Mouse (Mus musculus) limb, embryonic 13.5 days (tissue): ENCODE results near the gene Camk2d. TPM values are rescaled to one million over a fixed set of nuclear protein-coding genes. Genes with fewer than 3 reads are reported as not detected.

Experiments used
- ATAC-seq: fragments of 200-750 bp; cut with Nextera tagmentation; 2 replicates; pipeline ENCODE4 v1.8.0; 2017; ENCODE audit warnings: low read depth, moderate number of reproducible peaks, moderate TSS enrichment; ENCODE audit not compliant: low FRiP score
- H3K27ac ChIP-seq: fragments of 300-500 bp; sonication (generic); 2 replicates; pipeline ENCODE4 v1.5.1; 2015; ENCODE audit warnings: inconsistent platforms, mild to moderate bottlenecking, moderate library complexity
- H3K27me3 ChIP-seq: fragments of 300-500 bp; sonication (generic); 2 replicates; pipeline ENCODE4 v1.6.1; 2015; ENCODE audit warnings: mild to moderate bottlenecking, inconsistent platforms
- H3K36me3 ChIP-seq: fragments of 300-500 bp; sonication (generic); 2 replicates; pipeline ENCODE4 v1.6.1; 2015; ENCODE audit warnings: inconsistent platforms, mild to moderate bottlenecking, moderate library complexity
- H3K4me1 ChIP-seq: fragments of 300-500 bp; sonication (generic); 2 replicates; pipeline ENCODE4 v1.6.1; 2015; ENCODE audit warnings: inconsistent platforms
- H3K4me2 ChIP-seq: fragments of 300-500 bp; sonication (generic); replicated peaks from 2 replicates; pipeline ENCODE4 v1.6.1; 2015; ENCODE audit warnings: inconsistent platforms, mild to moderate bottlenecking, moderate library complexity
- H3K4me3 ChIP-seq: fragments of 300-500 bp; sonication (generic); 2 replicates; pipeline ENCODE4 v1.5.1; 2015; ENCODE audit warnings: moderate library complexity, mild to moderate bottlenecking, inconsistent platforms
- H3K9ac ChIP-seq: fragments of 300-500 bp; sonication (generic); 2 replicates; pipeline ENCODE4 v1.6.1; 2015; ENCODE audit warnings: mild to moderate bottlenecking, inconsistent platforms
- H3K9me3 ChIP-seq: fragments of 300-500 bp; sonication (generic); 2 replicates; pipeline ENCODE4 v1.6.1; 2016; ENCODE audit warnings: inconsistent platforms
- WGBS: fragments of 180-500 bp; shearing (Covaris S2); methylation state at CpG from one replicate; pipeline ENCODE4 v1.1.7; 2015; 5-methylcytosine and 5-hydroxymethylcytosine counted together
- polyA plus RNA-seq: library from polyadenylated mRNA; unstranded; fragments of >200 nt; fragmentation: Nextera tagmentation; extraction: Ambion mirVana; gene quantifications from 2 replicates; pipeline ENCODE4 v1.2.1, GENCODE M21; 2015

The Camk2d gene
- polyA plus RNA-seq, 1 experiment from 2014 or later = 36.0 TPM

GRCm38 (mm10) chr3:126699740-126700139, 103.6 kb downstream of the Camk2d start:
- H3K27me3 ChIP-seq = no peaks in the 10 kb centered on the region
- H3K9ac ChIP-seq = no peak overlapping the region
- no peak for ATAC-seq
- no peaks in the 10 kb centered on the region for H3K36me3 ChIP-seq
- no peak overlapping the region for H3K4me2 ChIP-seq
- WGBS = 76% methylated on average over 3 of the region's 3 CpGs
- H3K4me1 ChIP-seq = peaks cover 15% of the 10 kb centered on the region
- H3K9me3 ChIP-seq = no peaks in the 10 kb centered on the region
- H3K4me3 ChIP-seq = no peak overlapping the region
- H3K27ac ChIP-seq = no peak overlapping the region

DNA sequence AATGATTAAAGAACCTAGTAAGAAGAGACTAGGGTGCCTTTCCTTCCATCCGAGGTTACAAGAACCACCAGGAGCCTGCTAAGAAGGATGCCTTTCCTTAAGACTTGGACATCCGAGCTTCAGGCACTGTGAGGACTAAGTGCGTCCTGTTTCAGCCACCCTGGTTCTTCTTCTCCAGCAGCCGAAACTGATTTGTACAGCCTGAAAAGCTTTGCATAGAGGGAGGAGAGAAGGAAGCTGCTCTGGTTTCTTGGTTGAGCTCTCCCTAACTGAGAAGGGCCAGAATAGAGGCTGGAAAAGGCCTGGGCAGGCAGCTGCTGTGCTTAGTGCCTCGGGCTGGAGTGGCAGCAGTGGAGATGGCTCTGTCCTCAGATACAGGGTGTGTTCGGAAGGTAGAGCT, 105.0 kb downstream of the Camk2d start:
- H3K27ac ChIP-seq = no peak overlapping the region
- no peak for ATAC-seq
- H3K4me3 ChIP-seq = no peak overlapping the region
- WGBS = 86% methylated on average over 6 of the region's 6 CpGs
- H3K27me3 ChIP-seq = no peaks in the 10 kb centered on the region
- no peaks in the 10 kb centered on the region for H3K9me3 ChIP-seq
- H3K4me2 ChIP-seq = no peak overlapping the region
- H3K9ac ChIP-seq = no peak overlapping the region
- no peaks in the 10 kb centered on the region for H3K36me3 ChIP-seq
- peaks cover 9% of the 10 kb centered on the region for H3K4me1 ChIP-seq

DNA sequence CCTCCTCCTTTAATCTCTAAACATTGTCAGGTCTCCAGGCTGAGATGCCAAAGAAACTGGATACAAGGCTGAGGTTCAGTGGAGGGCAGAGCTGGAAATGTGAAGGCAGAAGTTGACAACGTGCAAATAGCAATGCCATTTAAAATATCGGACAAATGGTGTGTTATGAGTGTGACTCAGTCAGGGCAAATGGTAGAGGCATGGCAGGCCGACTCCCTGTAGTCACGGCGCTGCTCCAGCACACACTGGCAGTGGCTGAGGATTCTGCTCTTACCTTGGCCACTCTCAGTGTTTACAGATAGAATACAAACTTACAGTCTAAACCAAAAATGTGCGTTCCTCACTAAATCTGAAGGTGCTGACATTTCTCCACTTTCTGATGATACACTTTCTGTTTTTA, 105.5 kb downstream of the Camk2d start:
- Histone ChIP-seq H3K4me3 (no peak overlapping the region), H3K4me2 (no peak overlapping the region), H3K27ac (no peak overlapping the region), H3K9me3 (no peaks in the 10 kb centered on the region), H3K4me1 (peaks cover 9% of the 10 kb centered on the region), H3K36me3 (no peaks in the 10 kb centered on the region), H3K27me3 (no peaks in the 10 kb centered on the region), H3K9ac (no peak overlapping the region)
- WGBS = 82% methylated on average over 6 of the region's 6 CpGs
- ATAC-seq = no peak

DNA sequence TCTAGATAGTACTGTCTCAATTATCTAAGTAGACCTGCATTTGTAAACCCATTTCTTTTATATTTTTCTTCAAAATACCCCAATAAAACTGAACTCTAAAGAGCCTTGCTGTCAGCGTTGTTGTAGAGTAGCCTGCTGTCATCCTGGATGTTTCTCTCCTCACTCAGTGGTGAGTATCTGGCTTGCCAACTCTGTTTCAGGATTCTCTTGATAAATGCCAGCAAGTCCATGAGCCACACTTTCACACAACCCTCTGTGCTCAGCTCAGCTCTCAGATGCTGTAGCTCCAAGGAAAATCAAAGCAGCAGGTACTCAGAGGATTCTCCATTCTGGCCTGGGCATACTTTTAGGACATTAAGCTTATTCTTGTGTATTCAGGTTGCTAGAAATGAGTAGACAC, 109.4 kb downstream of the Camk2d start:
- Histone ChIP-seq H3K4me3 (no peak overlapping the region), H3K27me3 (no peaks in the 10 kb centered on the region), H3K36me3 (no peaks in the 10 kb centered on the region), H3K4me1 (peaks cover 9% of the 10 kb centered on the region), H3K9me3 (no peaks in the 10 kb centered on the region), H3K27ac (no peak overlapping the region), H3K4me2 (no peak overlapping the region), H3K9ac (no peak overlapping the region)
- WGBS = 81% methylated on average over 1 of the region's 1 CpGs
- no peak for ATAC-seq

GRCm38 (mm10) chr3:126714281-126714680, 118.2 kb downstream of the Camk2d start:
- Histone ChIP-seq H3K27ac (no peak overlapping the region), H3K36me3 (no peaks in the 10 kb centered on the region), H3K9me3 (no peaks in the 10 kb centered on the region), H3K4me2 (no peak overlapping the region), H3K9ac (no peak overlapping the region), H3K27me3 (no peaks in the 10 kb centered on the region), H3K4me3 (no peak overlapping the region), H3K4me1 (no peaks in the 10 kb centered on the region)
- WGBS = 81% methylated on average over 1 of the region's 1 CpGs
- no peak for ATAC-seq

DNA sequence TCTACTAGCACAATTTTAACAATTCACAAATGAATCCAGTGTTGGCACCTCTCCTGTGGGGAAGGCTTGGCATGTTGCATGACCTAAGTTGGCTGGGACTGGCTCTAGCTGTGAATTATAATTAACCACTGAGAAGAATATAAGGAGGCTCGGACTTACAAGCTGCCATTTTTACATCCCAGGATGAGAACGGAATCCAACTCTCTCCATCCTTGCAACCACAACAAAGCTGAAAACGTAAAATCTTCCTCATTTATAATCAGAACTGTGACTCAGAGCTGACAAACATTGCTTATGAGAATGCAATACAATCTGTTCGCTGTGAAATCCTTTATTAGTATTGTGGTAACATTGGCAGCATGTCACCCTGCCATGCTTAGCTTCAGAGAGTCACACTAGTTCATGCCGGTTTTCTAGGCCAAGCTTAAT, 126.9 kb downstream of the Camk2d start:
- Histone ChIP-seq H3K4me3 (no peak overlapping the region), H3K9ac (no peak overlapping the region), H3K4me2 (no peak overlapping the region), H3K36me3 (no peaks in the 10 kb centered on the region), H3K9me3 (no peaks in the 10 kb centered on the region), H3K4me1 (no peaks in the 10 kb centered on the region), H3K27me3 (no peaks in the 10 kb centered on the region), H3K27ac (no peak overlapping the region)
- 78% methylated on average over 5 of the region's 5 CpGs for WGBS
- no peak for ATAC-seq

GRCm38 (mm10) chr3:126723458-126723857, 127.4 kb downstream of the Camk2d start:
- no peaks in the 10 kb centered on the region for H3K36me3 ChIP-seq
- H3K27me3 ChIP-seq = no peaks in the 10 kb centered on the region
- no peak overlapping the region for H3K9ac ChIP-seq
- H3K27ac ChIP-seq = no peak overlapping the region
- ATAC-seq = no peak
- WGBS = 77% methylated on average over 5 of the region's 5 CpGs
- H3K4me2 ChIP-seq = no peak overlapping the region
- no peaks in the 10 kb centered on the region for H3K9me3 ChIP-seq
- no peak overlapping the region for H3K4me3 ChIP-seq
- H3K4me1 ChIP-seq = no peaks in the 10 kb centered on the region

- H3K27me3 ChIP-seq = no peaks in the 10 kb centered on the region
- no peak overlapping the region for H3K4me3 ChIP-seq
- H3K36me3 ChIP-seq = no peaks in the 10 kb centered on the region
- no peaks in the 10 kb centered on the region for H3K4me1 ChIP-seq
- H3K9me3 ChIP-seq = no peaks in the 10 kb centered on the region
- no peak overlapping the region for H3K4me2 ChIP-seq
- no peak overlapping the region for H3K9ac ChIP-seq
- 70% methylated on average over 9 of the region's 9 CpGs for WGBS
- no peak for ATAC-seq
- H3K27ac ChIP-seq = no peak overlapping the region
Observed at GRCm38 (mm10) chr3:126725647-126726046, 129.5 kb downstream of the Camk2d start.

DNA sequence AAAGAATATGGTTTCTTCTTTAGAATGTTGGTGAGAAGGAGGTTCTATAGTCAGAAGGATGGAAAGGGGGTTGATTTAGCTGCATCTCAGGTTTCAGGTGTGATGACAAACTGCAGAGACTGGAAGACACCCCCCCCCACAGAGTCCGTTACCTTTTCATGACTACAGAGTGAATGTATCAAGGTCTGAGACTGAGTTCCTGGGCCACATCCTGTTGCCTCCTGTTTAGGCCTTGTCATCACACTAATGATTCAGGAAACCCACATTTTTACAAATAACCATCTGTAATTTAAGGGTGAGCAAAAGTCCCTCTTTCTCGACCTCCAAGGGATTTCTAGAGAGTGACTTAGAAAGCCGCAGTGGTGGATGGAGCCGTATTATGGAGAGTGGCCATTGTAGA, 131.3 kb downstream of the Camk2d start:
- Histone ChIP-seq H3K4me3 (no peak overlapping the region), H3K27ac (no peak overlapping the region), H3K9ac (no peak overlapping the region), H3K4me2 (no peak overlapping the region), H3K4me1 (no peaks in the 10 kb centered on the region), H3K36me3 (no peaks in the 10 kb centered on the region), H3K9me3 (no peaks in the 10 kb centered on the region), H3K27me3 (no peaks in the 10 kb centered on the region)
- 96% methylated on average over 4 of the region's 4 CpGs for WGBS
- ATAC-seq = no peak

DNA sequence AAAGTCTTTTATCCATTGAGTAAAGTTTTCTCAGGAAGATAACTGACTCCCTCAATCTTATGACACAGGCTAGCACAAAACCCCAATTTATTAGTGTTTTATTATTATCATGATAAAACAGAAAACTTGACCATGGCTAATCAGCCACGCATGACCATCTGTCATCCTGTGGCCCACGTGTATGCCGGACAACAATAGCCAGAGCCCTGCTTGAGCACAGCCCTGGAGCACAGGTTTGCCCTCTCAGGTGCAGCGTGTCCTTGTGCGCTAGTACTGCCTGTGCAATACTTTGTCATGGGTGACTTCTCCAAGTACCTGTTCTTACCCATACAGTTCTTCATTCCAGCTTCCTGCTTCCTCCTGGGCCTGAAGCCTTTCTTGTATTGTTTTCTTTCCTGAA, 134.3 kb downstream of the Camk2d start:
- Histone ChIP-seq H3K27me3 (no peaks in the 10 kb centered on the region), H3K36me3 (no peaks in the 10 kb centered on the region), H3K27ac (no peak overlapping the region), H3K9ac (no peak overlapping the region), H3K4me2 (no peak overlapping the region), H3K4me3 (no peak overlapping the region), H3K9me3 (no peaks in the 10 kb centered on the region), H3K4me1 (0 out of 2 replicates have a peak, but pooled peaks cover 4% of the 10 kb centered on the region)
- 90% methylated on average over 5 of the region's 5 CpGs for WGBS
- ATAC-seq = no peak

- Histone ChIP-seq H3K9me3 (no peaks in the 10 kb centered on the region), H3K4me1 (0 out of 2 replicates have a peak, but pooled peaks cover 5% of the 10 kb centered on the region), H3K4me2 (no peak overlapping the region), H3K9ac (no peak overlapping the region), H3K27ac (no peak overlapping the region), H3K4me3 (no peak overlapping the region), H3K36me3 (no peaks in the 10 kb centered on the region), H3K27me3 (no peaks in the 10 kb centered on the region)
- 88% methylated on average over 2 of the region's 2 CpGs for WGBS
- ATAC-seq = no peak
Observed at GRCm38 (mm10) chr3:126732323-126732722, 136.2 kb downstream of the Camk2d start.

- H3K4me2 ChIP-seq = no peak overlapping the region
- WGBS = 89% methylated on average over 2 of the region's 2 CpGs
- H3K27me3 ChIP-seq = no peaks in the 10 kb centered on the region
Observed at GRCm38 (mm10) chr3:126734533-126734932, 138.4 kb downstream of the Camk2d start.

DNA sequence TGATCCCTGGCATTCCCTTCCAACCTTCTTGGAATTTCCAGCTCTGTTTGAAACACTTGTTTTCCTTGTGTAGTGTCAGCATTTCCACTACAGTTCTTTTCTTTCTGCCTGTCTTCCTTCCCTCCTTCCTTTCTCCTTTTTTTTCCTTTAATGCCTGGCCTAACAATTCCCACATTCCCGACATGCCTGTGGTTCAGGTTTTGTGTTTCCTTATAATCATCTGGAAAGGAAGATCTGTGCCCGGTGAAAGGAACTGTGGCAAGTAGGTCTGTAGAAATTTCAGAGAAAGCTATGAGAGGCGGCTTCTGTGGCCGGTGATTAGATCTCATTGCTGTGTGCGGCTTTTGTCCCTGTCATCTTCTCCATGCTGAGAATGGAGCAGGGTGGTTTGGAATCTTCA, 139.1 kb downstream of the Camk2d start:
- Histone ChIP-seq H3K9me3 (no peaks in the 10 kb centered on the region), H3K9ac (no peak overlapping the region), H3K4me1 (0 out of 2 replicates have a peak, but pooled peaks cover 5% of the 10 kb centered on the region), H3K4me2 (no peak overlapping the region), H3K27ac (no peak overlapping the region), H3K4me3 (no peak overlapping the region), H3K27me3 (no peaks in the 10 kb centered on the region), H3K36me3 (no peaks in the 10 kb centered on the region)
- 66% methylated on average over 5 of the region's 5 CpGs for WGBS
- ATAC-seq = no peak

More at GRCm38 (mm10) chr3:126734533-126734932, 138.4 kb downstream of the Camk2d start:
- no peaks in the 10 kb centered on the region for H3K9me3 ChIP-seq
- H3K9ac ChIP-seq = no peak overlapping the region
- no peak overlapping the region for H3K4me3 ChIP-seq
- 0 out of 2 replicates have a peak, but pooled peaks cover 5% of the 10 kb centered on the region for H3K4me1 ChIP-seq
- H3K27ac ChIP-seq = no peak overlapping the region
- ATAC-seq = no peak
- no peaks in the 10 kb centered on the region for H3K36me3 ChIP-seq
